Mouse (Mus musculus) stomach, embryonic 16.5 days (tissue): ENCODE measurements around the gene Thy1. TPM values are rescaled to one million over a fixed set of nuclear protein-coding genes. Genes with fewer than 3 reads are reported as not detected.

Experiments used
- ATAC-seq: fragments of 200-750 bp; cut with Nextera tagmentation; 2 replicates; pipeline ENCODE4 v1.8.0; 2017; ENCODE audit warnings: moderate number of reproducible peaks, moderate TSS enrichment; ENCODE audit not compliant: insufficient read depth, low FRiP score
- H3K27ac ChIP-seq: fragments of 300-500 bp; sonication (generic); 2 replicates; pipeline ENCODE4 v1.5.1; 2014; ENCODE audit warnings: low read length
- H3K27me3 ChIP-seq: fragments of 300-500 bp; sonication (generic); 2 replicates; pipeline ENCODE4 v1.6.1; 2014; ENCODE audit warnings: low read length, control low read depth, mixed read lengths; ENCODE audit not compliant: control insufficient read depth, insufficient read depth
- H3K36me3 ChIP-seq: fragments of 300-500 bp; sonication (generic); 2 replicates; pipeline ENCODE4 v1.6.1; 2014; ENCODE audit warnings: low read length; ENCODE audit not compliant: control insufficient read depth, insufficient read depth
- H3K4me1 ChIP-seq: fragments of 300-500 bp; sonication (generic); 2 replicates; pipeline ENCODE4 v1.6.1; 2014; ENCODE audit warnings: low read length, control low read depth, mixed read lengths; ENCODE audit not compliant: control insufficient read depth, insufficient read depth
- H3K4me2 ChIP-seq: fragments of 300-500 bp; sonication (generic); 2 replicates; pipeline ENCODE4 v1.6.1; 2014; ENCODE audit warnings: low read depth, low read length, mixed read lengths
- H3K4me3 ChIP-seq: fragments of 300-500 bp; sonication (generic); replicated peaks from 2 replicates; pipeline ENCODE4 v1.5.1; 2014; ENCODE audit warnings: mild to moderate bottlenecking, low read length
- H3K9ac ChIP-seq: fragments of 300-500 bp; sonication (generic); 2 replicates; pipeline ENCODE4 v1.6.1; 2014; ENCODE audit warnings: low read length
- H3K9me3 ChIP-seq: fragments of 300-500 bp; sonication (generic); replicated peaks from 2 replicates; pipeline ENCODE4 v1.6.1; 2016; ENCODE audit warnings: low read length, control low read depth; ENCODE audit not compliant: control insufficient read depth
- WGBS: fragments of 180-500 bp; shearing (Covaris S2); extraction: QIAGEN DNeasy Blood & Tissue Kit; methylation state at CpG from one replicate; pipeline ENCODE4 v1.1.7; 2014; 5-methylcytosine and 5-hydroxymethylcytosine counted together
- polyA plus RNA-seq: library from polyadenylated mRNA; unstranded; fragments of >200 nt; fragmentation: Nextera tagmentation; extraction: Ambion mirVana; gene quantifications from 2 replicates; pipeline ENCODE4 v1.2.1, GENCODE M21; 2015

The Thy1 gene
- polyA plus RNA-seq, 1 experiment from 2014 or later, result 2.0 TPM

DNA sequence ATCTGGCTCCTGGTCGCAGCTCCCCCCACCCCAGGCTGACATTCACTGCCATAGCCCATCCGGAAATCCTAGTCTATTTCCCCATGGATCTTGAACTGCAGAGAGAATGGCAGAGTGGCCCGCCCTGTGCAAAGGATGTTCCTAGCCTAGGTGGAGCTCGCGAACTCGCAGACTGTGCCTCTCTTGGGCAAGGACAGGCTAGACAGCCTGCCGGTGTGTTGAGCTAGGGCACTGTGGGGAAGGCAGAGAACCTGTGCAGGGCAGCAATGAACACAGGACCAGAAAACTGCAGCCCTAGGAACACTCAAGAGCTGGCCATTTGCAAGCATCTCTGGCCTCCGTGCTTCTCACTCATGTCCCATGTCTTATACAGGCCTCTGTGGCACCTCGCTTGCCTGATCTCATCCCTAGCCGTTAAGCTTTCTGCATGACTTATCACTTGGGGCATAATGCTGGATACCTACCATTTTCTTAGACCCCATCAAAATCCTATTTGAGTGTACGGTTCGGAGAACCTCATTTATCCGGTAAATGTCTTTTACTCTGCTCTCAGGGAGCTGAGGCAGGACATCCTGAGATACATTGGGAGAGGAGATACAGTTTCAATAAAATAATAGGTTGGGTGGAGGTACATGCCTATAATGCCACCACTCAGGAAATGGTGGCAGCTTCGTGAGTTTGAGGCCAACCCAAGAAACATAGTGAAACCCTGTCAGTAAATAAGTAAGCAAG, 1.4 kb downstream of the Thy1 start:
- no peak overlapping the region for H3K4me2 ChIP-seq
- H3K27me3 ChIP-seq, result peaks cover 29% of the 10 kb centered on the region
- H3K9me3 ChIP-seq, result no peaks in the 10 kb centered on the region
- H3K9ac ChIP-seq, result no peak overlapping the region
- H3K27ac ChIP-seq, result no peak overlapping the region
- H3K4me1 ChIP-seq, result peaks cover 8% of the 10 kb centered on the region; the same call in 1 of the 2 replicates
- WGBS, result 43% methylated on average over 14 of the region's 14 CpGs
- no peak for ATAC-seq
- no peaks in the 10 kb centered on the region for H3K36me3 ChIP-seq
- no peak overlapping the region; the same call in 1 of the 2 replicates for H3K4me3 ChIP-seq

DNA sequence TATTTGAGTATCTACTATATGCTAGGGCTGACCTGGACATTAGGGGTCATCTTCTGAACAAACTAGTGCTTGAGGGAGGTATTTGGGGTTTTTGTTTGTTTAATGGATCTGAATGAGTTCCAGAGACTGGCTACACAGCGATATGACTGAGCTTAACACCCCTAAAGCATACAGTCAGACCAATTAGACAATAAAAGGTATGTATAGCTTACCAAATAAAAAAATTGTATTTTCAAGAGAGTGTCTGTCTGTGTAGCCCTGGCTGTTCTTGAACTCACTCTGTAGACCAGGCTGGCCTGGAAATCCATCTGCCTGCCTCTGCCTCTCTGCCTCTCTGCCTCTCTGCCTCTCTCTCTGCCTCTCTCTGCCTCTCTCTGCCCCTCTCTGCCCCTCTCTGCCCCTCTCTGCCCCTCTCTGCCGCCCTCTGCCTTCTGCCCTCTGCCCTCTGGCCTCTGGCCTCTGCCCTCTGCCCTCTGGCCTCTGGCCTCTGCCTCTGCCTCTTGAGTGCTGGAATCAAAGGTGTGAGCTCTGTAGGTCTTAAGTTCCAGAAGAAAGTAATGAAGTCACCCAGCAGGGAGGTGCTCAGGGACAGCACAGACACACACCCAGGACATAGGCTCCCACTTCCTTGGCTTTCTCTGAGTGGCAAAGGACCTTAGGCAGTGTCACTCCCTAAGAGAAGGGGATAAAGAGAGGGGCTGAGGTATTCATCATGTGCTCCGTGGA, 2.1 kb downstream of the Thy1 start:
- no peak overlapping the region for H3K4me2 ChIP-seq
- H3K9ac ChIP-seq, result no peak overlapping the region
- H3K36me3 ChIP-seq, result no peaks in the 10 kb centered on the region
- peaks cover 8% of the 10 kb centered on the region; the same call in 1 of the 2 replicates for H3K4me1 ChIP-seq
- no peak overlapping the region for H3K4me3 ChIP-seq
- H3K27me3 ChIP-seq, result peaks cover 29% of the 10 kb centered on the region
- 62% methylated on average over 3 of the region's 3 CpGs for WGBS
- H3K27ac ChIP-seq, result no peak overlapping the region
- ATAC-seq, result no peak
- no peaks in the 10 kb centered on the region for H3K9me3 ChIP-seq

DNA sequence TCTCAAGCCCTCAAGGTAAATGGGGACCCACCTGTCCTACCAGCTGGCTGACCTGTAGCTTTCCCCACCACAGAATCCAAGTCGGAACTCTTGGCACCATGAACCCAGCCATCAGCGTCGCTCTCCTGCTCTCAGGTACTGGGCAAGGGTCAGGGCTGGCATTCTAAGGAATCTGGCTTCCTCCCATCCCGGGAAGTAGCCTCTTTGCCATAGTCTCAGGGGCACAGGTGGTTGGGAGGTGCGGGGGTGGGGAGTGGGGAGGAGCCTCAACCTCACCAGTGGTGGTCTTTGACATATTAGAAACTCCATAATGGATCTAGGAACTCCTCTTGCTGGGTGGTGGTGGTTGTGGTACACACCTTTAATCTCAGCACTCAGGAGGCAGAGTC, 2.7 kb downstream of the Thy1 start:
- no peaks in the 10 kb centered on the region for H3K36me3 ChIP-seq
- peaks cover 29% of the 10 kb centered on the region for H3K27me3 ChIP-seq
- peaks cover 8% of the 10 kb centered on the region; the same call in 1 of the 2 replicates for H3K4me1 ChIP-seq
- H3K9me3 ChIP-seq, result no peaks in the 10 kb centered on the region
- H3K4me2 ChIP-seq, result no peak overlapping the region
- ATAC-seq, result no peak
- 80% methylated on average over 5 of the region's 5 CpGs for WGBS
- no peak overlapping the region for H3K9ac ChIP-seq
- no peak overlapping the region for H3K27ac ChIP-seq
- H3K4me3 ChIP-seq, result no peak overlapping the region

DNA sequence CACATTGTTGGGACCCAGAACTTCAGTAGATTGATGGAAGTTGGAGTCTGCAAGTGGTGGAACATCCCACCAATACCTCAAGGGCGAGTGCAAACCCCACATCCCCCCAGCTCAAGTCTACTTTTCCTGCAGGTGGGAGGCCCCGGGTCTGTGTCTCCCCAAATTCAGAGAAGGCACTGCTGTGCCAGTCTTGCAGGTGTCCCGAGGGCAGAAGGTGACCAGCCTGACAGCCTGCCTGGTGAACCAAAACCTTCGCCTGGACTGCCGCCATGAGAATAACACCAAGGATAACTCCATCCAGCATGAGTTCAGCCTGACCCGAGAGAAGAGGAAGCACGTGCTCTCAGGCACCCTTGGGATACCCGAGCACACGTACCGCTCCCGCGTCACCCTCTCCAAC, 3.2 kb downstream of the Thy1 start:
- no peak for ATAC-seq
- H3K9ac ChIP-seq, result no peak overlapping the region
- H3K4me1 ChIP-seq, result peaks cover 8% of the 10 kb centered on the region; the same call in 1 of the 2 replicates
- H3K36me3 ChIP-seq, result no peaks in the 10 kb centered on the region
- H3K27ac ChIP-seq, result no peak overlapping the region
- no peak overlapping the region for H3K4me3 ChIP-seq
- H3K4me2 ChIP-seq, result no peak overlapping the region
- H3K27me3 ChIP-seq, result peaks cover 29% of the 10 kb centered on the region
- WGBS, result 81% methylated on average over 12 of the region's 12 CpGs
- H3K9me3 ChIP-seq, result no peaks in the 10 kb centered on the region

DNA sequence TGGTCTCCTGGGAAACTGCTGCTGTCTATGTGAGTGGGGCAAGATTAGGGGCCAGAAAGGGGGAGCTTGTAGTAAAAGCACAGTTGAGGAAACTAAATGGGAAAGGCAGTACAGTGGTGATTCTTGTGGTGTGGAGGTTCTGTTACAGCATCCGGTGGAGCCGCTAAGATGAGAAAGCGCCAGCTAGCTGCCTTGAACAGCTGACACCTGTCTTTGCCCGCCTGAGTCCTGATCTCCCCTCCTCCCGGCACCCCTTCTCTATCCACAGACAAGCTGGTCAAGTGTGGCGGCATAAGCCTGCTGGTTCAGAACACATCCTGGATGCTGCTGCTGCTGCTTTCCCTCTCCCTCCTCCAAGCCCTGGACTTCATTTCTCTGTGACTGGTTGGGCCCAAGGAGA, 3.9 kb downstream of the Thy1 start:
- Histone ChIP-seq H3K36me3 (no peaks in the 10 kb centered on the region), H3K9ac (no peak overlapping the region), H3K4me1 (peaks cover 8% of the 10 kb centered on the region; the same call in 1 of the 2 replicates), H3K4me3 (no peak overlapping the region), H3K9me3 (no peaks in the 10 kb centered on the region), H3K4me2 (no peak overlapping the region), H3K27ac (no peak overlapping the region), H3K27me3 (peaks cover 23% of the 10 kb centered on the region)
- no peak for ATAC-seq
- 51% methylated on average over 6 of the region's 6 CpGs for WGBS

DNA sequence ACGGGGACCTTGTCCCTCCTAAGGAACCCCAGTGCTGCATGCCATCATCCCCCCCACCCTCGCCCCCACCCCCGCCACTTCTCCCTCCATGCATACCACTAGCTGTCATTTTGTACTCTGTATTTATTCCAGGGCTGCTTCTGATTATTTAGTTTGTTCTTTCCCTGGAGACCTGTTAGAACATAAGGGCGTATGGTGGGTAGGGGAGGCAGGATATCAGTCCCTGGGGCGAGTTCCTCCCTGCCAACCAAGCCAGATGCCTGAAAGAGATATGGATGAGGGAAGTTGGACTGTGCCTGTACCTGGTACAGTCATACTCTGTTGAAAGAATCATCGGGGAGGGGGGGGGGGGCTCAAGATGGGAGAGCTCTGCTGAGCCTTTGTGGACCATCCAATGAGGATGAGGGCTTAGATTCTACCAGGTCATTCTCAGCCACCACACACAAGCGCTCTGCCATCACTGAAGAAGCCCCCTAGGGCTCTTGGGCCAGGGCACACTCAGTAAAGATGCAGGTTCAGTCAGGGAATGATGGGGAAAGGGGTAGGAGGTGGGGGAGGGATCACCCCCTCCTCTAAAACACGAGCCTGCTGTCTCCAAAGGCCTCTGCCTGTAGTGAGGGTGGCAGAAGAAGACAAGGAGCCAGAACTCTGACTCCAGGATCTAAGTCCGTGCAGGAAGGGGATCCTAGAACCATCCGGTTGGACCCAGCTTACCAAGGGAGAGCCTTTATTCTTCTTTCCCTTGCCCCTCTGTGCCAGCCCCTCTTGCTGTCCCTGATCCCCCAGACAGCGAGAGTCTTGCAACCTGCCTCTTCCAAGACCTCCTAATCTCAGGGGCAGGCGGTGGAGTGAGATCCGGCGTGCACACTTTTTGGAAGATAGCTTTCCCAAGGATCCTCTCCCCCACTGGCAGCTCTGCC, 4.6 kb downstream of the Thy1 start:
- Histone ChIP-seq H3K9ac (no peak overlapping the region), H3K4me2 (no peak overlapping the region), H3K36me3 (no peaks in the 10 kb centered on the region), H3K4me3 (no peak overlapping the region), H3K4me1 (peaks cover 8% of the 10 kb centered on the region; the same call in 1 of the 2 replicates), H3K27ac (no peak overlapping the region), H3K27me3 (peaks cover 22% of the 10 kb centered on the region), H3K9me3 (no peaks in the 10 kb centered on the region)
- 74% methylated on average over 14 of the region's 14 CpGs for whole genome bisulfite sequencing
- no peak for ATAC-seq

DNA sequence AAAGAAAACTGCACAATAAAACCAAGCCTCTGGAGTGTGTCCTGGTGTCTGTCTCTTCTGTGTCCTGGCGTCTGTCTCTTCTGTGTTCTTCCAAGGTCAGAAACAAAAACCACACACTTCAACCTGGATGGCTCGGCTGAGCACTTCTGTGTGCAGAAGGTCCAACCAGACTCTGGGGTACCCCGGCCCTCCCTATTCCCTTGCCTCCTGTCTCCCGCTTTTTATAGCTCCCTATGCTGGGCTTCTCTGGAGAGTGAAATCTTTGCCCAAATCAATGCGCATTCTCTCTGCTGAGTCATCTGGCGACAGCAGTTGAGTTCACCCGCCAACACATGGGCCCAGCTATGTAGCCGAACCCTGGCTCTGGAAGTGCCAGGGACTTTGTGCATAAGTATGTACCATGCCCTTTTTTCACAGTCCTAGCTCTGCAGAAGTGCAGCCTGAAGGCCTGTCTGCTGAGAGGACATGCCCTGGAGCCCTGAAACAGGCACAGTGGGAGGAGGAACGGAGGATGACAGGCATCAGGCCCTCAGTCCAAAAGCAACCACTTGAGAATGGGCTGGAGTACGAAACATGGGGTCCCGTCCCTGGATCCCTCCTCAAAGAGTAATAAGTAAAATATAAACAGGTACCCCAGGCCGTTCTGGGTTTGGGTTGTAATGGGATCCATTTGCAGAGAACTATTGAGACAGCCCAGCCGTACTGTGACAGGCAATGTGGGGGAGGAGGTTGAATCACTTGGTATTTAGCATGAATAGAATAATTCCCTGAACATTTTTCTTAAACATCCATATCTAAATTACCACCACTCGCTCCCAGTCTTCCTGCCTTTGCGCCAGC, 5.6 kb downstream of the Thy1 start:
- no peak overlapping the region for H3K4me2 ChIP-seq
- no peak overlapping the region for H3K27ac ChIP-seq
- no peak overlapping the region for H3K4me3 ChIP-seq
- no peaks in the 10 kb centered on the region for H3K36me3 ChIP-seq
- ATAC-seq, result no peak
- peaks cover 13% of the 10 kb centered on the region for H3K27me3 ChIP-seq
- no peak overlapping the region for H3K9ac ChIP-seq
- no peaks in the 10 kb centered on the region for H3K9me3 ChIP-seq
- WGBS, result 63% methylated on average over 15 of the region's 15 CpGs
- H3K4me1 ChIP-seq, result peaks cover 5% of the 10 kb centered on the region; the same call in 1 of the 2 replicates

DNA sequence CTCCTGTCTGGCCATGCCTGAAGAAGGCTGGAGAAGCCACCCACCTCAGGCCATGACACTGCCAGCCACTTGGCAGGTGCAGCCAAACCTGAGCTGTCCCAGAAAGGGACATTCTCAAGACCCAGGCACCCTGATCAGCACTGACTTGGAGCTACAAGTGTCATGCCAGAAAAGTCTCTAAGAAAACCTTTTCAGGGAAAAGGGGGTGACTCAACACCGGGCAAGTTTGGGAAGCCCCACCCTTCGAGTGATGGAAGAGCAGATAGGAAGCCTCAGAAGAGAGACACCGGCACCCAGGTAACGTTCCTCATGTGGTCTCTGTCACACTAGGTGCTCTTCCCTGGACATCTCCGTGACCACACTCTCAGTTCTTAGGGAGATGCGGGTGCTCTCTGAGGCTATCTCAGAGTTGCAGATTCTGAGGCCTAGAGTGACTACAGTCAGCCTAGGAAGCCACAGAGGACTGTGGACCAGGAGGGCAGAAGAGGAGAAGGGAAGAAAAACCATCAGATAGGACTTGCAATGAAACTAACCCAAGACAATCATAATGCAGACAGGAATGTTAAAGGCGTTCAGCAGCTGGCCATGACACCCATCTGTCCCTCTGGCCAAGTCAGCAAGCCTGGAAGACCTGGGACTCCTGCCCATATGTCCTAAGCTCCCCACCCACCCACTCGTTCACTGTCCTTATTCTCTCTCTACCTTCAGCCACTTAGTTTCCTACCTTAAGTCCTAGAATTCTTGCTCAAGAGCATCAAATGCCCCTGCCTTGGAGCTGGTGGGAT, 6.4 kb downstream of the Thy1 start:
- no peak for ATAC-seq
- H3K4me1 ChIP-seq, result no peaks in the 10 kb centered on the region; the same call in 1 of the 2 replicates
- no peak overlapping the region for H3K4me3 ChIP-seq
- no peaks in the 10 kb centered on the region for H3K36me3 ChIP-seq
- 76% methylated on average over 8 of the region's 8 CpGs for WGBS
- no peaks in the 10 kb centered on the region for H3K9me3 ChIP-seq
- H3K4me2 ChIP-seq, result no peak overlapping the region
- no peak overlapping the region for H3K9ac ChIP-seq
- H3K27ac ChIP-seq, result no peak overlapping the region
- peaks cover 5% of the 10 kb centered on the region for H3K27me3 ChIP-seq
